Mouse (Mus musculus) bone marrow, adult 2 months (tissue): ENCODE results near the gene Tubb2b.

Source experiments
- CTCF ChIP-seq: fragments of 200-500 bp; IDR thresholded peaks from 2 replicates; pipeline ENCODE4 v1.5.1; 2011; ENCODE audit warnings: low read length, control low read depth; ENCODE audit not compliant: control insufficient read depth, insufficient read depth
- POLR2A ChIP-seq: fragments of 200-500 bp; IDR thresholded peaks from 2 replicates; pipeline ENCODE4 v1.6.1; 2011; ENCODE audit warnings: low read depth, mild to moderate bottlenecking, control low read depth, low read length, borderline replicate concordance; ENCODE audit not compliant: control insufficient read depth

DNA sequence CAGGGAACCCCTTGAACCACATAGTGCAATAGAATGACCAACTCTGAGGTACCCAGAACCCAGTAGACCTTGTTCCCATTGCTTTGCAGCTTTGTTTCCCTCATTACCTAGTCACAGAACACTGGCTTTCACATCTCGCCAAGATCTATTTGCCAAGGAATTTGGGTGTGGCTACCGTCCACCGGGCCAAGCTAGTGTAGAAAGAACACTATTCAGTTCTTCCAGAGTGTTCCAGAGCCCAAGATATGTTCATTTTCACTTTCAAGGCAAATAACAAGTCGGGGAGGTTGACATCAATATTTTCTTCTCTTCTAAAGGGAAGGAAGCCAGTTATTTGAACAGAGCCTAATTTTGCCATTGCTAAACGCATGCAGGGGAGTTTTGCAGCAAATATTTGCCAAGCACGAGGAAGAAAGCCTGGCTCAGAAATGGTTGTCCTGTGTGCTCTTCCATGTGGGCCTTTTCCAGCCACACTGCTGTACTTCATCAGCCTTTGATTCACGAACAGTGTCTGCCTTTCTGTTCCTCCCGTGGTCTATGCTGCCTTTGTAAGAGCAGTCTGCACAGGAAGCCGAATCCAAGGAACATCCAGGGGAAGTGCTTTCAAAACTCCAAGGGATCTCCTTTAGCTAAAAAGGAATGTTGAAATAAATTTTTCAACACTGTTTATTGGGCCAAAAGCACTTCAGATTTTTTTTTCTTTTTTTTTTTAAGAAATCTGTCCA lies 46.1 kb downstream of the Tubb2b start:
- TF ChIP-seq POLR2A (no peak), CTCF (no peak)
